Mouse (Mus musculus): ENCODE measurements around the gene Cblb.

Gene Cblb

DNA sequence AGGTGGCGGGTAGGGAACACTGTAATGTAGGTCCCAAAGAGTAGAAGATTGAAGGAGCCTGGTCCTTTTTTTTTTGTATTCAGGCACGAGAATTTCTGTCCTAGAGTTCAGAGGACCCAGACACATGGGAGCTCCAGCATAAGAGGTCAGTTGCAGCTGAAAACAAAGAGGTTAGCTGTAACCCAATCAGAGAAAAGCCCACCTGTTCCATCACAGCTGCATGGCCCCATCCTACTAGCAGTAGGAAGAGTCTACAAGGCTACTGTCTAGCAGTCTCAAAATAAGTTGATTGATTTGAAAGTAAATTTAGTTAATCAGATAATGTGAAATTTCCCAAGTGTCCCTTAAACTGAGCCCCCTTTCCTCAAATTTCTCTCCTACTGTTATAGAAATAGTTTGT lies 40.3 kb downstream of the Cblb start:
- DNase-seq (ENCODE audit: extremely low spot score, low read depth, low spot score), result no peak

DNA sequence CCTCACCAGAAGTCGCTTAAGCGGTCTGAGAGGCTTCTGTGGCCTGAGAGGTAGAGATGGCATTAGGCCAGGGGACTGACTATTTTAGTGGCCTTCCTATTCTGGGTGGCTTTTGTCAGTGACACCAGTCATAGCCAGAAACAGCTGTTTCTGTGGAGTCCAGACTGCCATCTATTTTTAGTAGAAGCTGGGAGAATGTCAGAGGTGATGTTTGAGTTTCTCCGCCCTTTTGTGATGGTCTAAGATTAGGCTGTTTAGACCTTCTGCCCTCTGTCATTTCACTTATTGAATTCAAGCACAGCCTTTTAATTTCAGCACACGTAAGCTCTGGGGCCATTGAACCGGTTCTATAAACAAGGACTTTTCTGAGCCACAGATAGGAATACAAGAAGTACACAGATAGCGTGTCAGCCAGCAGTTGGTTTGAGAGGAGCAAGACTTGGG lies 40.8 kb downstream of the Cblb start:
- DNase-seq (ENCODE audit: extremely low spot score, low read depth, low spot score), result no peak

DNA sequence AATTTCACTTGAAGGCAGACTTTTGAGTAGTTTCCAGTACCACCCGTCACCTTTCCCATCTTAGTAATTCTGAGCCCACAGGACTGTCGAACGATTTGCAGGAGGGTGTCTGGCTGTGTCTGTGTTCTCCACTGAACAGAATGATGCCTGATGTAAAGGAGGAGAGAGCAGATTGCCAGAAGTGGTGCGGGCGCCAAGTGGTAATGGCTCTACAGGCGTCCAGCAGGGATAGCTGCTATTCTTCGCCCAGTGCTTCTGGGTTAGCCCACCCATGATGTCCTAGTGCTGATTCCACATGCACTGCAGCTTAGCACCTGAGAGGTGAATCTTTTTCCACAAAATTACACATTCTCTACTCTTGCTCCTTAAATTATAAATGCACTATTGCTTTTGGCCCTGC lies 45.6 kb downstream of the Cblb start:
- no peak for DNase-seq (ENCODE audit: extremely low spot score, low read depth, low spot score)

DNA sequence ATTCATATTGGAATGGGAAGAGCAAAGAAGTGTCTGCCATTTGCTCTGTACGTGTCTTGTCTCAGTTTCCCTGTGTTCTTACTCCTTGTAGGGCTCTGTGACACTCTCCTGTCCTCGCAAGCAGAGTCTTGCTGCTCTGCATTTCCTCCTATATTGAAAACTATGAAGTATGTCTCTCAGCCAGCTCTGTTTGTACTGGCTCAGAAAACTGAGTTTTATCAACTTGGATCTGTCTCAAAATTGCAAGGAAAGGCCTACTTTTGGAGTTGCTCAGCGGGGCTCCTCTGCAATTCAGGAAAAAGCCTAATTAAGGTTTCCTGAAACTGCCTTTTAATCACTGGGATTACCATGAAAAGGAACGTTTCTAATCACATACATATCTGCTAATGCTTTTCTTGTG lies 46.9 kb downstream of the Cblb start:
- no peak for DNase-seq (ENCODE audit: extremely low spot score, low read depth, low spot score)

DNA sequence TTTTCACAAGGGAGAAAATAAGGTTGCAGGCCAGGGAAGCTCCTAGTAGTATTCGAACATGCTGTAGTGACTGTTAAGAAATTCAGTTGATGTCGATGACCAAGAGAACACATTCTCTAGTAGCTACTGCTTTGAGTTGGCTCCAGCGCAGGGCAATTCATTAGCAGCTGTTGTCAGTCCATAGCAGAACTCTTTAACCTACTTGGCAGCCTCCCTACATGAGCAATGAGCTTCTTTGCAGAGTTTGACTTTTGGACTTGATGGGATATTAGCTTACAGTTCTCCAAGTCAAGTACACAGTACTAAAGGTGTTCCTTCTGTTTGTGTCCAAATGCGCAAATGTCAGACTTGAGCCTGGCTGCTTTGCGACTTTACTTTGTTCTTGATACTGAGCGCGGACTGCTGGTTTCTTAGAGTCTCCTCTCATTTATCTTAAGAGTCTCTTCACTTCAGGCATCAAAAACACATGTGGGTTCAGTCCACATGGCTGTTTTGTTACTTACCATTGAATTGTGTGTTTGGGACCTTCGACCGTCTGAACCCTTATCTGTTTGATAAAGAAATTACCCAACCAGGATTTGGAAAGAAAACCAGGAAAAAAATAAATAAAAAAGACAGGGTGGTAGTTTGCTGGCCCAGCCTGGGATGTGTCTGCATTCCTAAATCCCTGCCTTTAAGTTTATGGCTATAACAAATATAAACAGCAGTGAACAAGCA lies 47.9 kb downstream of the Cblb start:
- DNase-seq (ENCODE audit: extremely low spot score, low read depth, low spot score), result no peak

DNA sequence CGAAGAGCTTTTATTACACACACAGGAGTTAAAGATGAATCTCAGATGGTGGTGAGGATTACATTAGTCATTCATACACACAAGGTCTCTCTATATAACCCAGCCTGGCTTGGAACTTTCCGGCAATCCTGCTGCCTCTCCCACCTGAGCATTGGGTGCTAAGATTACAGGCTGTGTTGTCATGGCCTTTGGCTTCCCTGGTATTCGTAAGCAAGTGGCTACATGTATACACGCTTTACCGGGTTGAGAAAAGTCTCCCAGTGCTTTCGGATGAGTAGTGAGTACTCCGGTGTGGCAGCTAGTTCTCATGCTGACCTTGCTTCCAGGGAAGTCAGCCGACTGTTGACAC lies 48.4 kb downstream of the Cblb start:
- DNase-seq (ENCODE audit: extremely low spot score, low read depth, low spot score), result no peak

DNA sequence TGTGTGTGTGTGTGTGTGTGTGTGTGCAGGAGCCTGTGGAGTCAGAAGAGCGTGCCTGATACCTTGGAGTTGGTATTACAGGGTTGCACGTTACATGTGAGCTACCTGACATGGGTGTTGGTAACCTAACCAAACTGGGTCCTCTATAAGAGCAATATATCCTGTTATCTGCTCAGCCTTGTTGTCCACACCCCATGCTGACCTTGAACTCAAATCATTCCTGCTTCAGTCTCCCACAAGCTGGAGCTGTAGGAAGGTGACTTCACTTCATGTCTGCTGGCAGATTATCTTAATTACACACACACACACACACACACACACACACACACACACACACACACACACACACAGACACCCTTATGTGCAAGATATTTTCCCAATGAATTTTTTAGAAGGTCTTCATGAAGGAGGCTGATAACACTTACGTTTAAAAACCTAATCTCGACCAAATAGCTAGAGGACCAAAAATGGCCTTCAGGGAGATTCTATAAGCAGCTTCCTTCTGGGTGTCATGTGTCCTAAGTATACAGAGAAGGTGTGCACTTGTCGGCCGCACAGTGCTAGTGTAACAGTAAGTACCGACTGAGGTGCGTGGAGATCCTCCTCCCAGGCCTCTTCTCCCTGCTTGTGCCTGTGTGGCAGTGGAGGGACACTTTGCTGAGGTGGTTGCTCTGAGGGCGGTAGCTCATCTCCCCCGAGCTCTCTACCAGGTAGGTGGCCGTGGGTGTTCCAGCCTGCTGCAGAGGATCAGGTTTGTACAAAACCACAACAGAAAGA lies 49.8 kb downstream of the Cblb start:
- no peak for DNase-seq (ENCODE audit: extremely low spot score, low read depth, low spot score)

DNA sequence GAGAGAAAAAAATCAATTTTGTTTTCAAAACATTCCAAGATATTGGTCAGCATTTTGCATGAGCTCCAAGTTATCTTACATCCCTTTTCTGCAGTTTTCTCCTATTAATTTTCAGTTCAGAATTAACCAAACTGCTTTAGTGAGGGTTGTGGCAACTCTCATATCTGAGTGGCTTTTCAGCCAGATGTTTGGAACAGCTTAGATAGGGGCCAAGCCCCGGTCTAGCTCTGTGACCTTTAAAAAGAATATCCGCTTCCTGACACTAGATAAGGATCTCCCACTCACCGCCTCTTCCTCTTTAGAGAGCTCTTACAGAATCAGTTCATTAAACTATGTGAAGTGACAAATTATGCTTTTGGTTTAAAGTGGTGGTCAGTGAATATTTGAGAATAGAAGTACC lies 50.7 kb downstream of the Cblb start:
- DNase-seq (ENCODE audit: extremely low spot score, low read depth, low spot score), result no peak

DNA sequence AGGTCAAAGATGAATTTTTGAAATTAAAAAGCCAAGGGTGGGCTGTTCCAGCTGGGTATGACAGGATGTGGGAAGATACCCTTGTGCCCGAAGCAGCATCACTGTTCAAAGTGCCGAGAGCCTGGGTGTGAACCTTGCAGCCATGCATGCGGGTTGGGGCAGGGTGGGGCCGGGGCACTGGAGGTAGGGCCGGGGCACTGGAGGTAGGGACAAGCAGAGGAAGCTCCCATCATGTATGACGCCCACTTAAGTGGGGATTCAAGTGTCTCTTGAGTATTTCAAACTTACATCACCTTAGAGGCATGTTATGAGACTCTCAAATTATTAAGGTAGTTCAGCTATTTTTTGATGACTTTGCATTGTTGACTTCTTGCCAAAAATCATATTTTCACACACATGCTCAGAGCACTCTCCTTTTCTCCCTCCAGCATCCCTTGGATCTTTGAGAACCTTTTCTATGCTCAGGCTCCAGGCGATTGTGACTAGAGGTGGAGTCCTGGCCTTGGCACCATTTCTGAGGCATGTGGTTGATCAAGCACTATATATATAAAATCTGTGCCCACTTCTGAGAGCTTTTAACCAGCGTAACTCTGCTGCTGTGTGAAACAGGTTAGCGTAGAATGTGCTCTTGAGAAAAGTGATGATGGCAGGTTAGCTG lies 55.9 kb downstream of the Cblb start:
- DNase-seq (ENCODE audit: extremely low spot score, low read depth, low spot score), result no peak

DNA sequence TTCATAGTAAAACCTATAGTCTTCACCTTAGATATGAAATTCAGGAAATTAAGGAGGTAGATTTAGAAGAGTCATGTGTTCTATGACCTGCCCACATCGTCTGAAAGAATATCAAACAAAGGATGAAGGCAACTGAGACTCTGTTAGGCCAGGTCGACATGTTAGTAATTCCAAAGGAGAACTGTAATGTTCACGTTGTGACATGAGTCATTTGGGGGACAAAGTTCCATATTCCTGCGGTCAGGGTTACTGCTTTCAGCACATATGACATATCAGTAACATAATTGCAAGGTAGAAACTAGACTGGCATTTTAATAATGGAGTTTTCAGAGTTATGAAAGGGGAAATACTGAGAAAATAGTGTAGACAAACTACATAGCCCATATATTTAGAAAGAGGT lies 58.3 kb downstream of the Cblb start:
- no peak for DNase-seq (ENCODE audit: extremely low spot score, low read depth, low spot score)

DNA sequence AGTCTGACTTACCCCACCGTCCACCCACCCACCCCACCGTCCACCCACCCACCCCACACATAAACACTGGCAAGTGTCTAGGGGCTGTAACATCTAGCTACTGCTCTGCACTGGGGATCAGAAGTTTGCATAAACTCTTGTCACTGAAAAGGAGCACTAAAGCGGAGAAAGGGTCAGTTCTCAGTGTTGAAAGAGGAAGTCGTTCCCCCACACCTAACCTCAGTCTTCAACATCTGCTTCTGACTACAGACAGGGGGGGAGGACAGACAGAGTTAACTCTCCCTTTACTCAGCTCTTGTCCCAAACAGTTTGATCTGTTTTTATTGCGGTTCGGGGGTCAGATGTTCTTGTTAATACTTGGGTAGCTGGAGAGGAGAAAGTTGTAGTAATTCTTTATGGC lies 59.9 kb downstream of the Cblb start:
- no peak for DNase-seq (ENCODE audit: extremely low spot score, low read depth, low spot score)

DNA sequence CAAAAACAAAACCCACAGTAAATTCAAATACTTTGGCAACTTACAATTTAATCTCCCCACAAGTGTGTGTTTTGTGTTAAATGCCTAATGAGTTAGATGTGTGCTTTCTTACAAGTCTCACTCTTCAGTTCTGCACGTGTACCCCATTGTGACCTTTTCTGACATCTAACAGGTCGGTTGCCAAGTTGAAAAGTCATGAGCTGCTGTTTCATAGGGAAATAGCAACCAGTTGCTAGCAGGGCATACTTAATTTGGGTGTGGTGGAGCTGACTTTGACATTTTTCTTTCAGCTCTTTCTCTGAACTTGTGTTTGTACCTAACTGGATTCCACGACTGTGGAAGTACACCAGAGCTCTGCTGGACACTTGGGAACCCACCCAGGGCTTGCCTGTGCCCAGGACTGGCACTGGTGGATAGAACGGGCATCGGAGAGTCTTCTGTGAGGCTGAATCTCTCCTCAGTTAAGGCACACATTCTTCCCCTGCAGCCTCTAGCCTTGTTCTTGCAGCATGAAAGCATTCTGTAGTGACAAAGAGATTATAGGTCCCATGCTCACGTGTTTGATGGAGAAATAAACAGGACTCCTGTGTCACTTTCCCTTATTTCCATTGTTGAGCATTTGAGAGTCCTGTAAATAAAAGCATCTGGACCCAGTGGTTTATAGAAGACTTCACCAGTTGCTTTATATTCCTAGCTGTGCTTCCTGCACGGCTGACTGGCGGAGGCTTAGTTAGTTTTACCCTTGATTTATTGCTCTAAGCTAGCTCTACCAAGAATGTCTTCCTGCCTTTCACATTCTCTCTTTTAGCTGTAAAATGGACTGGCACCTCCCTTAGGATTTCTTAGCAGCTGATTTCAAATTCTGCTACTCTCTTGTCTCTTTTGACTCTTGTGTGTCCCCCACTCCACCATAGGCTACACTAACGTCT lies 62.6 kb downstream of the Cblb start:
- DNase-seq (ENCODE audit: extremely low spot score, low read depth, low spot score), result no peak

DNA sequence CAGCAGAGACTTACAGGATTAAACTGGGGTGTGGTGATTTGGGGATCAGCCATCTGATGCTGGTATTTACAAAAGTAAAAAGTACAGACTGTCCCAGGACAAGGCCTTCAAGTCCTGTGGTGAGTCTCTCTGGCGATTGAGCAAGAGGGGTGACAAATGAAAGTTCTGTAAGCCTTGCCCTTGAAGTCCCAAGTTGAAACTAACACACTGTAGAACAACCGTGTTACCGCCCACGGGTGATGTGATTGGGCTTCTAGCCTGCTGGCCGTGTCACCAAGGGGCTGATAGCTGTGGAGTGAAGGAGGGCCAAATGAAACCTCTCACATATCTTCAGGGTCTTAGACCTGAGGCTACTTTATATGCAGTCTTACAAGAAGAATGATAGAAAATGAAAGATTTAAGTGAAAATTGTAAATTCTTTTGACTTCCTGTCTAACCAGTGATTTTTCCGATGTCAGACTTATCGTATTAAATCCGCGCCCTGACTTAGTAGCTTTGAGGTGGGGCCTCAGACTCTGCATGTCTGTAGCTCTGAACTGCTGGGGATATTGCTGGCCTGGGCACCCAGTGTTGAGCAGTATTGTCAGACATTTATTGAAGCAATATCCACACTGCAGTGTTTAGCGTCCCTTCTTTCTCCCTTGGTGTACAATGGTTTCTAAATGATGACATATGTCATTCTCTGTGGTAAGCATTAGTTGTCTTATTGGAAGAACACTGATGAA lies 63.9 kb downstream of the Cblb start:
- no peak for DNase-seq (ENCODE audit: extremely low spot score, low read depth, low spot score)

DNA sequence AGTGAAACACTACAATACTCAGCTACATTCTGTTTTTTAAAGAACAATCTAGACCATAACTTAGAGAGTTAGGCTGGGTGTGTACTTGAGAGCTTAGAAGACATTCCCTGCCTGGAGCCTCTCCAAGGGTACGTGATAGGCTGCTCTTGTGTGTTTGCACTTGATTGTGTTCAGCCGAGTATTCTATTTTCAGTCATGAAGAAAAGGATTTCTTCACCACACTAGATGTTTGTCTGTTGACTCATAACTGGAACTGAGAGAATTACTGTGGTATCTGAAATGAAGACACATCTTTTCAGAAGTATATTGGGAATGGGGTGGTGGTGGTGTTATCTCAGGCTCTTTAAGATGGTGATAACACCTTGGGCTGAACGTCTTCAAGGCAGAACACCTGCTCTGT lies 64.6 kb downstream of the Cblb start:
- DNase-seq (ENCODE audit: extremely low spot score, low read depth, low spot score), result no peak

DNA sequence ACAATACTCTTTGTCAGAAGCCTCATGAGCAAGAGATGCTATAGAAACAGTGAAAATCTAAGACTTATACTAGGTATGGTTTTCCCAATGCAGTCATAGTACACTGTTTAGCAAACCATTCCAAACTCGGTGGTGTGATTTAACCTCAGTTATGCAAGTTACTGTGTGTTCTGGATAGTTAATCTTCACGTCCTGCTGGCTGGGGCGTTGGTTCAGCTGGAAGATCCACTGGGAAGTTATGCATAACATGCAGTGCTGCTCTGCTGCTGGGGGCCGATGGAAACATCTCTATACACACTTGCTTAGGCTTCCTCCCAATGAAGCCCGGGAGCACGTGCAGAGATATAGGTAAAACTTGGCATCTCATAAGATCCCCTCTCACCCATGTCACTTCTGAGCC lies 69.4 kb downstream of the Cblb start:
- no peak for DNase-seq (ENCODE audit: extremely low spot score, low read depth, low spot score)

DNA sequence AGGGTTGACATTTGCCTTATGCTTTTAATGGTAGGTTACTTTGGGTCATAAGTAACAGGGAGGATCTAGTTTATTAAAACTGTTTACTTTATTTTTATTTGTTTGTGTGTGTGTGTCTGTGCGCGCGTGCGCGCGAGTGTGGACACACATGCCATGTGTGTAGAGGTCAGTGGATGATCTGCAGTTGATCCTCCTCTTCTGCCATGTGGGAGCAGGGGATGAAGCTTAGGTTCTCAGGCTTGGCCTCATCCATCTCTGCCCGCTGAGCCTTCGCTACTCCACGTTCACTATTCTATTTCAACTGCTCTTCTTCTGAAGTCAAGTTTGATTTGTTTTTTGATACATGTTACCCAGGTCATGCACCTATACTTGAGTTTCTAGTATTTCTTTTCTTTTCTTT lies 73.6 kb downstream of the Cblb start:
- no peak for DNase-seq (ENCODE audit: extremely low spot score, low read depth, low spot score)

DNA sequence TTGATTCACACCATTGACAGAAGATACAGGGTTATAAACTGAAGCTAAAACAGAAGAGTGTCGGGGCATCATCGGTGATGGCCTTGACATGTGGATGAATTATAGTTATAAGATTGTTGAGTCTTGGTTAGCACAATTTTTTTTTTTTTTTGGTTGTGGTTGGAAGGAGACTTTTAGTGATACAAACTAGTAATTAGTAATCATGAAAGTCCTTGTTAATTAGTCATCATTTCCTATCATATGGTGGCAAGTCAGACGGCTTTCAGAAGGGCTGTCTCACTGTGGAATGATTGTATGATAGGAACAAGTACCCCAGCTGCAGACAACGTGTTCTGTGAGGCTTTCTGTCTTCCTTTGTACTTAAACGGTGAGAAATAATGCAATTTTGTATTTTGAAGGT lies 76.8 kb downstream of the Cblb start:
- no peak for DNase-seq (ENCODE audit: extremely low spot score, low read depth, low spot score)

DNA sequence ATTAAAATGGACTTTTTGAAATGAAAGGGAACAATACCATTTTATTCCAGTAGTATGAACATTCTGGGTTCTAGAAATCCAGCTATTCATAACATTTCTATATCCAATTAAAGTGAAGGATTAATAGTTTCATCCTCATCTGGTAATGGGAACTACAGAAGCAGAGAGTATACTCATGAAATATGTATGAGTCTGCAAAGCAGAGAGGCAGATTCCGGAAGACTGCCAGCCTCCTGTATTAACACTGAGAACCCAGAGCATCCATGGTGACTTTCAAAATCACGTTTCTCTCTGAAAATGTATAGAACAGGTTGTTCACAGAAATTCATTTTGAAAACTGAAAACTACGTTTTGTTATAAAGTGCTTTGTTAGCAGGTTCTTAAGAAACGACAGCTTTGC lies 83.4 kb downstream of the Cblb start:
- no peak for DNase-seq (ENCODE audit: extremely low spot score, low read depth, low spot score)

DNA sequence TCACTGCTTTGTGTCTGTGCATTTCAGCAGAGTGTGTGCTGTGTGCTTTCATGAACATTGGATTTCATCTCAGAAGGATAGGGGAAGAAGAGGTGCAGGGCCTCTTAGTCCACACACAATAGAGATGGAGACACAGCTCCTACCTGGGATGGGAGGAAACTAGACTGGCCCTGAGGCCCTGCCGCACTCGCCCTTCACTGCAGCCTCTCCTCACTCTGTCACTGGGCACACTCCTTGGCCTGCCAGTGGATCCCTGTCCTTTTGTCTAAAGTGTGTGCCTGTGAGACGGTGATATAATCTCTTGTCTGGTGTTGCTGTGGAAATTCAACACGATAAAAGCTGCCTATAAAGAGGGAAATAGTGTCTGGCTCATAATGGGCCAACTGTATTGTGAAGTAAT lies 88.0 kb downstream of the Cblb start:
- DNase-seq (ENCODE audit: extremely low spot score, low read depth, low spot score), result no peak

DNA sequence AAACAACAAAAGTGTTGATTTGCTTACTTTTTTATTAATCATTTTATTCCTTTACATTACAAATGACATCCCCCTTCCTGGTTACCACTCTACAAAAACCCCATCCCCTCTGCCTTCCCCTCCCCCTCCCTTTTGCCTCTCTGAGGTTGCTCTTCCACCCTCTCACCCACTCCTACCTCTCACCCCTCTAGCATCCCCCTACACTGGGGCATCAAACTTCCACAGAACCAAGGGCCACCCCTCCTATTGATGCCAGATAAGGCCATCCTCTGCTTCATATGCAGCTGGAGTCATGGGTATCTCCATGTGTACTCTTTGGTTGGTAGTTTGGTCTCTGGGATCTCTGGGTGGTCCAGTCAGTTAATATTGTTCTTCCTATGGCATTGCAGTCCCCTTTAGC lies 93.9 kb downstream of the Cblb start:
- no peak for DNase-seq (ENCODE audit: extremely low spot score, low read depth, low spot score)

DNA sequence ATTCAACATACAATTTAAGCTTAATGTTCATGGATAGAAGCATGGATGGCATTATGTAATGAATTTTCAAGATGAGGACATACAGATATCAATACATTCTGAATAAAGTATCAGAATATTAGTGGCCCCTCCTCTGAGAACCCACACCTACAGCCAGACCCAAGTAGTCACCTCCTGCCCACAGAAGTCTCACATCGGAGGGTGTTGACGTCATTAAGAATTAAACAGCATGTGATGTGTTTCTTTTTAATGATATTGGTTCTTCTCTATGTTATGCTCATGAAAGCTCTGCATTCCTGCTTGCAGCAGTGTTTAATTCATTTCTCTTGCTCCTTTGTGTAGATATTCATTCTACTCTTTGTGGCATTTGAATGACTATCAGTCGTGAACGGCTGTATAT lies 94.9 kb downstream of the Cblb start:
- no peak for DNase-seq (ENCODE audit: extremely low spot score, low read depth, low spot score)

Data from hindlimb bud, embryonic 11.5 days (tissue).